ENCODE assay signal across 9 mouse cellular contexts in genomic region chr11:53627859-53628258, GRCm38 (mm10). TPM values are rescaled to one million over a fixed set of nuclear protein-coding genes. Genes with fewer than 3 reads are reported as not detected.
A peak's percentile ranks its signal among the peaks of the same experiment; 100 is the strongest.
DNase-seq lines count a peak whose midpoint lies in the region; ATAC-seq and TF ChIP-seq lines count a peak whose summit lies in the region.
"Had no signal": no experiment of that assay in that cellular context is flagged by ENCODE, and none has a peak within 500 bp of the region (broad histone marks: within the 10 kb centered on the region; RNA-seq: fewer than 3 reads in every experiment).

No protein-coding gene starts in this region.

- peak; percentile 74 for ATAC-seq in liver, embryonic 13.5 days (ENCODE audit: low read depth)
- ATAC-seq in neural tube, embryonic 13.5 days (ENCODE audit: low read depth): peak; percentile 76; the same call in 1 of the 2 replicates

- no peaks in the 10 kb centered on the region for H3K9me3 ChIP-seq in liver, embryonic 13.5 days (replicated peaks)
- H3K9me3 ChIP-seq in neural tube, embryonic 13.5 days: no peaks in the 10 kb centered on the region

- WGBS in liver, embryonic 13.5 days (ENCODE audit: insufficient replicate concordance): 16% methylated on average over 1 of the region's 1 CpGs
- 14% methylated on average over 1 of the region's 1 CpGs for WGBS in neural tube, embryonic 13.5 days

- H3K27ac ChIP-seq in liver, embryonic 13.5 days: peak overlapping the region; percentile 37
- H3K27ac ChIP-seq in neural tube, embryonic 13.5 days (replicated peaks): no peak overlapping the region
- H3K27ac ChIP-seq in testis, adult 2 months (ENCODE audit: control insufficient read depth, insufficient read depth, low read depth, low read length): no peak overlapping the region

- H3K4me3 ChIP-seq in liver, embryonic 13.5 days (replicated peaks): no peak overlapping the region
- no peak overlapping the region for H3K4me3 ChIP-seq in neural tube, embryonic 13.5 days
- no peak overlapping the region for H3K4me3 ChIP-seq in testis, adult 2 months (ENCODE audit: control insufficient read depth, low read depth, low read length)

- no peaks in the 10 kb centered on the region for H3K36me3 ChIP-seq in liver, embryonic 13.5 days
- H3K36me3 ChIP-seq in neural tube, embryonic 13.5 days: no peaks in the 10 kb centered on the region
- H3K36me3 ChIP-seq in testis, adult 2 months (ENCODE audit: control insufficient read depth, insufficient read depth, low read length): no peaks in the 10 kb centered on the region

- no peak overlapping the region for H3K4me2 ChIP-seq in liver, embryonic 13.5 days
- no peak overlapping the region for H3K4me2 ChIP-seq in neural tube, embryonic 13.5 days

- DNase-seq in CD4-positive, CD25-positive, alpha-beta regulatory T cell, adult 2 months (ENCODE audit: low read depth, low spot score): peak; percentile 89
- peak; percentile 32 for DNase-seq in adrenal gland, adult 8-10 months
- peak; percentile 78 for DNase-seq in embryo, embryonic 11.5 days (ENCODE audit: low read depth, low spot score)
- peak; percentile 68 for DNase-seq in heart, adult 8-10 months (ENCODE audit: low spot score)
- DNase-seq in kidney, postnatal 25 days: peak; percentile 59 to 91
- peak; percentile 69 for DNase-seq in liver, embryonic 13.5 days

- TF ChIP-seq CTCF in testis, adult 2 months (IDR thresholded peaks at IDR 0.05; ENCODE audit: control insufficient read depth, insufficient read depth, insufficient replicate concordance, low read depth, low read length): peak; percentile 30; the same call in 1 of the 2 replicates

- H3K9ac ChIP-seq in liver, embryonic 13.5 days: no peak overlapping the region
- H3K9ac ChIP-seq in neural tube, embryonic 13.5 days: no peak overlapping the region

- no peak for TF ChIP-seq POLR2A in testis, adult 2 months (IDR thresholded peaks at IDR 0.05; ENCODE audit: control insufficient read depth, low read depth, low read length)

- H3K27me3 ChIP-seq in liver, embryonic 13.5 days: no peaks in the 10 kb centered on the region
- H3K27me3 ChIP-seq in neural tube, embryonic 13.5 days: no peaks in the 10 kb centered on the region
- H3K27me3 ChIP-seq in testis, adult 2 months (ENCODE audit: control insufficient read depth, insufficient read depth, low read length): no peaks in the 10 kb centered on the region

- peaks cover 35% of the 10 kb centered on the region for H3K4me1 ChIP-seq in liver, embryonic 13.5 days (replicated peaks)
- no peaks in the 10 kb centered on the region for H3K4me1 ChIP-seq in neural tube, embryonic 13.5 days (replicated peaks)
- H3K4me1 ChIP-seq in testis, adult 2 months (ENCODE audit: control insufficient read depth, insufficient read depth, low read length): no peaks in the 10 kb centered on the region

RNA-seq across cellular contexts. Expression of gene Il13, which starts 6.6 kb away (rescaled TPM):
- total RNA-seq in adrenal gland, adult 8-10 months (2022): not detected
- not detected for total RNA-seq in heart, adult 8-10 months (2022)
- polyA plus RNA-seq in liver, embryonic 13.5 days (2015; fragmentation: Nextera tagmentation; extraction: Ambion mirVana): not detected in 2 replicates
- polyA plus RNA-seq in neural tube, embryonic 13.5 days (2015; fragmentation: Nextera tagmentation; extraction: Ambion mirVana): not detected in 2 replicates
- polyA plus RNA-seq in testis, adult 2 months (2012; rRNA removed): 0.96 and 1.1 TPM in 2 replicates
- polyA plus RNA-seq: heart, embryonic 14.5 days had no signal

RNA-seq across cellular contexts. Expression of gene Il4, which starts 9.4 kb away (rescaled TPM):
- not detected for total RNA-seq in adrenal gland, adult 8-10 months (2022)
- not detected for total RNA-seq in heart, adult 8-10 months (2022)
- 0.60 and 0.82 TPM in 2 replicates for polyA plus RNA-seq in liver, embryonic 13.5 days (2015; fragmentation: Nextera tagmentation; extraction: Ambion mirVana)
- polyA plus RNA-seq in neural tube, embryonic 13.5 days (2015; fragmentation: Nextera tagmentation; extraction: Ambion mirVana): 2.1 and 2.5 TPM in 2 replicates
- not detected in 2 replicates for polyA plus RNA-seq in testis, adult 2 months (2012; rRNA removed)

Comparison
In these comparisons a context has a peak if more than half of its experiments do, and no peak if none do; other contexts are left out.
1. DNase-seq: peak in every context shown above with its lines; median percentile 89 in CD4-positive, CD25-positive, alpha-beta regulatory T cell, adult 2 months; 78 in embryo, embryonic 11.5 days; 75 in kidney, postnatal 25 days; 69 in liver, embryonic 13.5 days; 68 in heart, adult 8-10 months; 32 in adrenal gland, adult 8-10 months.